Mouse (Mus musculus) olfactory bulb, adult 2 months (tissue): ENCODE measurements around the gene C1qtnf7.

Experiments
- CTCF ChIP-seq: fragments of 200-500 bp; IDR thresholded peaks from 2 replicates; pipeline ENCODE4 v1.5.1; 2012; ENCODE audit warnings: low read depth, mild to moderate bottlenecking, low read length, moderate library complexity; ENCODE audit not compliant: insufficient read depth
- POLR2A ChIP-seq: fragments of 200-500 bp; IDR thresholded peaks from 2 replicates; pipeline ENCODE4 v1.6.1; 2012; ENCODE audit warnings: mild to moderate bottlenecking, low read depth, low read length, moderate library complexity; ENCODE audit not compliant: insufficient read depth

- TF ChIP-seq CTCF (no peak), POLR2A (no peak)
Measured at GRCm38 (mm10) chr5:43609760-43610159, 94.4 kb downstream of the C1qtnf7 start.
